Mouse (Mus musculus) retina, embryonic 14.5 days (tissue): ENCODE data around the gene Rbm24.
A peak's percentile ranks its signal among the peaks of the same experiment; 100 is the strongest.

ENCODE experiments used
- DNase-seq: peaks from one replicate; pipeline ENCODE4 v3.0.0-alpha.2; 2015; ENCODE audit warnings: low spot score

Rbm24 gene

DNA sequence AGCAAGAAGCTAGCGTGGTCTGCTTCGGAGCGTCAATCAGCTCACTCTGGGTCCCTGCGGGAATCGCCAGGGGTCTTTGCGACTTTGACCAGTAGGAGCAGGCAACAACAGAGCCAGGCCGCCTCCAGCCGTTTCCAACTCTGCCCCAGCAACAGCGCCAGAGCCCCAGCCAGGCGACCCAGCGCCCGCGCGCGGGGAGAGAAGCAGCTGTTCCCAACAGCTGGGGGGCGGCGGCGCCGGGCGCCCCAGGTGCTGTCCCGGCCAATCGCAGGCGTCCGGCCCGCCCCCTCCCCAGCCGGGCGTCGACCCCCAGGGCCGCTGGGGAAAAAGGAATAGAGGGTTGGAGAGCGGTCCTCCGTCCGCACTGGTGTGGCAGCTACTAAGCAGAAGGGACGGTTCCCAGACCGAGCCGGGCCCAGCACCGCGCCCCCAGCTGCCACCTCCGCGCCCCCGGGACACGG is at the start of gene Rbm24:
TSS of gene Rbm24 (plus strand) at position 294 of the 461 bp plus-strand sequence.
- peak; percentile 82 for DNase-seq

DNA sequence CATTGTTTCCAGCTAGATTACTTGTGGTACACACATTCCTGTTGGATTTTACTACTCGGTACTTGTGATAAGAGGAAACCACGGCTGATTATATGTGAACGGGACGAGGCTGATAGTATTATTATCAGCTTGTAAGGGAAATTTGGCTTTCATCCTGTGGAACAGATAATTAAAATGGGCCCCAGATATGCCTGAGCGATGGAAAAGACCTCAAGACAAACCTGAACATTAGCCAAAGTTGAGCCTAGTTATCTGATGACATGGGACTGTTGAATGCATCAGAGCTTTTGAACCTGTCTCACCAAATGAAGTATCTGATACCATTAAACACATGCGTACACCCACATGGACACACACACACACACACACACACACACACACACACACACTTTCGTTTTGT is 45.4 kb upstream of the Rbm24 start:
- no peak for DNase-seq

DNA sequence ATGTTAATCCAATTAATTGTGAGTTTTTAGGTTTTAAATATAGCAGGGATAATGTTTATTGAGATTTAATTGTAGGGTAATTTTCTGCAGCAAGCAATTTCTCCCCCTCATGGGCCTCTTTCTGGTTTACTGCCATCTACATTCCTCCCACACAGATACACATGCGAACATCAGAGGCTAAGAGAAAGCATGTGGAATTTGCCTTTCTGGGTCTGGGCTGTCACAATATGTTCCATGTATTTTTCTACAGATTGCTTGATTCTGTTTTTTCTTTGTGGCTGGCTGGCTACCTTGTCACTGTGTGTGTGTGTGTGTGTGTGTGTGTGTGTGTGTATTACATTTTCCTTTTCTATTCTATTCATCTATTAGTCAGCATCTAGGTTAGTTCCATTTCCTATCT is 42.9 kb upstream of the Rbm24 start:
- no peak for DNase-seq

DNA sequence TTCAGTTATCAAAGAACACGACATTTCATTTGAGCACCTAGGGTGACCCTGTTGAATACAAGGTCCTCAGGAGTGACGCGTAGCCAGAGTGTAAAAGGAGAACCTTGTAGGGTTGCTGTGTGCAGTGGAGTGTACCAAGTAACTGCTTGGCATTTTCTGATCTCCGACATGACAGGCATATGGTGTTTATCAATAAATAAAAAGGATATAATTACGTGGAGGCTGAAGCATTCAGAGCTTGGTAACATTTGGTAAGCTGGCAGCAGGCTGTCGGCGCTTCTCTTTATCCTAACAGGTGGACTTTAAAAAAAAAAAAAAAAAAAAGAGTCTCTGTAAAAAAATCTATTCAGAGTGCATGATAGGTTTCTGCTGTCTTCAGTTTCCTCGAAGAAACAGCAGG is 30.8 kb upstream of the Rbm24 start:
- DNase-seq: peak; percentile 2

DNA sequence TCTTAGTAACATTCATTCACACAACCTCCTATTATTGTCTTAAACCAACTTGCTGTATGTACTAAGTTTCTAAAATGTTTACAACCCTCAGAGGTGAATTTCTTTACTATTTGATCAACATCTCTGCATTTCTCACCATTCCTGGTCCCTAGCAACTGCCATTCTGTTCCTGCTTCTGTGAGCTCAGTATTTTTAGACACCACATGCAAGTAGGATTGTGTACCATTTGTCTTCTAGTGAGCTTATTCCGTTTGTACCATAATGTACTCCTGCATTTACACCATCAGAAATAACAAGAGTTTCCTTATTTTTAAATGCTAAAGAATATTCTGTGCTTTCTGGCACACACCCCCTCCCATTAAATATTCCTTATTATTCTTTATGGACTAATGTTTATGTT is 26.6 kb upstream of the Rbm24 start:
- DNase-seq: no peak

DNA sequence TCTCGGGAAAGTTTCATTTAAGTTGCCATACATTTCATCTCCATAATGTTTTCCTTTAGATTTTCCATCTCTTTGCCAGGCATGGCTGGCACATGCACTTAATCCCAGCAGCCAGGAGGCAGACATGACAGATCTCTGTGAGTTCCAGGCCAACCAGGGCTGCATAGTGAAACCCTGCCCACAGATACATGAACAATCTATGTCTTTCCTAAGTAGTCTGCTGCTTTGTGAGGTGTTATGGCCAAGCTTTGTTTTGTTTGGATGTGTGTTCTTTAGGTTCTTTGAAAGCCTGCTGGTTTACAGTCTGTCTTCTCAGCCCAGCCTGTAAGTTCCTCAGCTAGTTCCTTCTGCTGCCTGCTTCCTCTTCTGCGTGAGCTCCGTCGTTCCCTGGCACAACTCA is 25.3 kb upstream of the Rbm24 start:
- no peak for DNase-seq

DNA sequence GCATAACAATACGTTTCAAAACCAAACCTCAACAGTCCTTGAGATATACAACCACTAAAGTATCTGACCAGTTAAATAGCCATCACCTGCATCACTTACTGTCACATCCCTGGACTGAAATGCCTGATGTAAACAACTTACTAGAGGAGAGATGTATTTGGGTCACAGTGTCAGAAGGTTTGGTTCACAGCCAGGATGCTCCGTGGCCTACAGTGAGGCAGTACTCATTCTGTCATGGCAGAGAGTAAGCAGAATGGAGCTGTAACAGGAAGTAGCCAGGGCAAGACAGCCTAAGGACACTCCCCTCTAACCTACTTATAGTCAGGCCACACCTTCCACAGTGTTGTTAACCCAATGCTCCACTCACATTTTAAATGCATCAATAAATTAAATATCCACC is 24.3 kb upstream of the Rbm24 start:
- DNase-seq: no peak

DNA sequence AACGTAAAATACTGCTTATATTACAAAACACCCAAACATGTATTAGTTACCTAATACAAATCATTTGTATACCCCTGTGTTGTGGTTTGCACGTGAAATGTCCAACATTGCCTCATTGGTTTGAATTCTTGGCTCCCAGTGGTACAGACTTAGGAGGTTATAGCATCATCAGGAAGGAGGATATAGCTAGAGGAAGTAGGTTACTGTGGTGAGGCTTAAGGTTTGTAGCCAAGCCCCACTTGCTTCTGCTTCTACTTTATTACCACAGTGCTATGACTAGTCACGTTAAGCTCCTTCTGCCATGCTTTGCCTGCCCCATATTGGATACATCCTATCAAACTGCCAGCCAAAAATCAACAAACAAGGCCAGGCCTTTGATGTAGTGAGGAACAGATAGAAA is 21.0 kb upstream of the Rbm24 start:
- DNase-seq: no peak

DNA sequence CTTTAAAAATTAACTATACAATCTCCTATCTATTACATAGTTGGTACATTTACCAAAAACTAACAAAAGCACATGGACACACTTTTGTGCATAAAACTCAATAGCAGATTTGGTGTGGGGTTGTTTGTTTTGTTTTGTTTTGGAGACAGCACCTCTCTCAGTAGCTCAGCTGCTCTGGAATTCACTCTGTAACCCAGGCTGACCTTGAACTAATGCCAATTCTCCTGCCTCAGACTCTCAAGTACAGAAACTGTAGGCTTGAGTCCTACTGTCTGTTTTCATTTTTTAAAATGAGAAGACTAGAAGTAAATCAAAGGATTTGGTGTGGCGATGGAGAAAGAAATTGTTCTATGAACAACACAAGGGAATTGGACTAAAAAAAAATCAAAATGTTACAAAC is 11.1 kb upstream of the Rbm24 start:
- DNase-seq: no peak

DNA sequence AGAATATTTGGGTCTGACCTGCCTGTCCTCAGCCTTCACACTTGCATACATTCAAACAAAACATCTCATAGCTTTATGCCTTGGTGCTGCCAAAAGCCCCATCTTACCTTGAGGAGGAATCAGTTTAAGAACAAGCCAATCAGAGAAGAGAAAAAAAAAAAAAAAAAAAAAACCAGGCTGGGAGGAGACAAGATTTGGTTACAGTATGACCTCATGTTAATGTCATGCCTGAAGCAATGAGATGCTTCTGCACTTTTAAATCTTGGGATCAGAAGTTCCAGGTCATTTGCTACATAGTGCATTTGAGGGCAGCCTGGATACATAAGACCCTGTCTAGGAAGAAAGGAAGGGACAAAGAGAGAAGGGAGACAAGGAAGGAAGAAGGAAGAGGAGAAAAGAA is 6.0 kb upstream of the Rbm24 start:
- no peak for DNase-seq

DNA sequence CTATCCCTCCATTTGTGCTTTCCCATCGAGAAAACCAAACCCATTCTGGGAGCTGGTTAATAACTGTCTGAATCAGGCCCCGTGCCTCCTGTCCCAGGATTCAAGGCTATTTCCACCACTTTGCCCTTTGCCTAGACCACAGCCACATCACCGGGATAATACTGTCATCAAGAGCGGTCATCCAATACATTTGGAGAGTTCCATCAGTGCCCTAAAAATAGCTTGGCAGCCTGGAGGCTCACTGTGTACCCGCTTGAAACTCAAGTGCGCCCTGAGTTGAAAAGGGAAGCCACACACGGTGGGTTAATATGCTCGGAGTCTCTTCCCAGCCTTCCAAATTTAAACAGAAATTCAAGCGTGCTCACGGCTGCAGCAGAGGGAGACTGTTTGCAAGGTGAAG is 4.6 kb upstream of the Rbm24 start:
- no peak for DNase-seq

DNA sequence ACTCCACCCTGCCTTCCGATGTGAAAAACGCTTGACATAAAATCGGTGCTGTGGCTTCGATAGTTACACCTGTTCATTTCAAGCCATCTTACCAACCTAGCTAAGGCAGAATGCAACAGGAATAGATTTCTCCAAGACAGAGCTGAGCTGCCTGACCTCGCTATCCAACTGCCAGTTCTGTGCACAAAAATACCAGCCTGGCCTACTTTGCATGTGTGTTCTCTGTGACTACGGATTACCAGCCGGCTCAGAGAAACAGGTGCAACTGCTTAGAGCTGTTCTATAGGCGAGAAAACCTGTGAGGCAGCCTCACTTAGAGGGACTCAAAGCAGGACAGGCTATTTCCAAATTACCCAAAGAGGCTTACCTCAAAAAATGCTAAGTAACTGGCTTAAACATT is 4.2 kb upstream of the Rbm24 start:
- DNase-seq: no peak

DNA sequence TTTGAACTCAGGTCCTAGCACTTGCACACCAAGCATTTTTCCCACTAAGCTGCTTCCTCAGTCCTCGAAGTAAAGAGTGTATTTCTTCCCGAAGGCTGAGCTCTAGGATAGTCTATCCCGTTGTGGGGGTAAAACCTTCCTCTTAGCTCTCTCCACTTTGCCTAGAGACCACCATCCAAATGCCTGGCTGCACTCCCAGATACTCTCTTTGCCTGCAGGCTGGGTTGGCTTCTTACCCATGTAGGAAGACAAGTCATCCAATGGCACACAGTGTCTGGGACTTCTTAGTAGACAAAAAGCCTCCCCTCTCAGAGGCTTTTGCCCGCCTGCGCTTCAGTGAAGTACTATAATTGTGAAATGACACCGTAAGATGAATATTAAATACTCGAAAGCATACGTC is 2.2 kb upstream of the Rbm24 start:
- no peak for DNase-seq

DNA sequence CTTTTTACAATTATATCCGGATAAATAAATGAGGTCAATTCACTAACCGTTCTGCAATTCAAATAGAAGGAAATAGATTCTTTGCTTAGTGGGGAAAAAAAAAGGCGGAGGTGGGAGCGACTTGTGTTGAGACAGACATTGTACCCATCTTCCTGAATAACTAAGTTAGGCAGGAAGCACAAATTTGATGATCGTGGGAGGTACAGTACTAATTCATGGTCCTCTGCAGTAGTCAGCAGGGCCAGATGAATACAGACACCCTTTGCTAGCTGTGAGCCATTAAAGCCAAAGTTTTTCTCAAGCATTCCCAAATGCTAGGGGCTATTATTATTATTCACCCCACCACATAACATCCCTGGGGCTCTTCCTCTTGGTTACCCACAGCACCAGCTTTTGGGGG is 640 bp upstream of the Rbm24 start:
- no peak for DNase-seq

DNA sequence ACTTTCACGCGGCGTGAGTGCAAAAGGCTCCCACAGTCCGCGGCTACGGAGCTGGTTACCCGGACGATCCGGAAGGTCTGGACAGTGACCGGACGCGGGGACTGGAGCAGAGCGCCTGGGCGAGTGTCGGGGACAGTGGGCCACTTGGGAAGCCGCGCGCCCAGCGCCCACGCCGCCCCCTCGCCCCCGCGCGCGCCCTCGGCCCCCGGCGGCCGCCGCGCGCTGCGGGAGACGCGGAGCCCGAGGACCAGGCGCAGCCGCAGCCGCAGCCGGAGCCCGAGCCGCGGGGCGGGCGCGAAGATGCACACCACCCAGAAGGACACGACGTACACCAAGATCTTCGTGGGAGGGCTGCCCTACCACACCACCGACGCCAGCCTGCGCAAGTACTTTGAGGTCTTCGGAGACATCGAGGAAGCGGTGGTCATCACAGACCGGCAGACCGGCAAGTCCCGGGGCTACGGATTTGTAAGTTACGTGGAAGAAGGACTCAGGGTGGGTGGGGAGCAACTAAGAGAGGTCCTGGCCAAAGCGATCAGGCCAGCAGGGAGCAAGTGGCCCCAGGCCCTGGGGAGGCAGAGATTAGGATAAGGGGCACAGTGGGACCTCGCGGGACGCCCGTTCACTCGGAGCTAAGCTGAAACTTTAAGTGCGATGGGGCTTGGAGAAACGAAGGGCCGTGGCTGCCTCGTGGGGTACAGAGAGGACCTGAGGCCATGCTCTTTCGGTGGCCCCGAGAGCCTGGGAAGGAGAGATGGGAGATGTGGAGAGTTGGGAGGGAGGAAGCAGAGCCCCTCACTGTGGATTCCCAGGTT is 704 bp downstream of the Rbm24 start:
- peak; percentile 47 for DNase-seq

DNA sequence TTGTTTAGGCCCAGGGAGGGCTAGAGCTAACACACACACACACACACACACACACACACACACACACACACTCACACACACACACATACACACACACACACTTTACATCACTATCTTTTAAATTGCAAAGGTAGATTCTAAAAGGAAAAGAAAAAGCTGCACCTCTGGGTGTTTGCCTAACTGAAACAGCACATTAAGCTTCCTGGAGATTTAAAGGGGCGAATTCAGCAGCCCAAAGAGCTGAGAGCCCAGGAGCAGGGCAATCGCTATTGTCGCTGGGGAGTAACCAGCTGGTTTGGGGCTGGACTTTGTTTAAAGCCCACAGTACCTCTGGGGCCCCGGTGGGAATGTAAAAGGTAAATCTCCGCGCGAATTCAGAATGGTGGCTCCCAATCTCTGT is 1.4 kb downstream of the Rbm24 start:
- DNase-seq: peak; percentile 12

DNA sequence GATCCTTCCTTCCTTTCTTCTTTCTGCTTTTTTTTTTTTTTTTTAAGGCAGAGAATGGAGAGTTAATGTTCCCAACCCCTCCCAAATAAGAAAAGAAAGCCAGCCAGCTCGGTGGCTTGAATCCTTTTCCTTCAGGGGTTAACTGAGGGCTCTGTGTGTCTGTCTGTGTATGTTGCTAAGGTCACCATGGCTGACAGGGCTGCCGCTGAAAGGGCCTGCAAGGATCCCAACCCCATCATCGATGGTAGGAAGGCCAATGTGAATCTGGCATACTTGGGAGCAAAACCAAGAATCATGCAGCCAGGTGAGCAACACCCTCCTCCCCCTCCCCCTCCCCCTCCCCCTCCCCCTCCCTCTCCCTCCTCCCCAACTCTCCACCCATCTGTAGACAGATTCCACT is 1.9 kb downstream of the Rbm24 start:
- no peak for DNase-seq

DNA sequence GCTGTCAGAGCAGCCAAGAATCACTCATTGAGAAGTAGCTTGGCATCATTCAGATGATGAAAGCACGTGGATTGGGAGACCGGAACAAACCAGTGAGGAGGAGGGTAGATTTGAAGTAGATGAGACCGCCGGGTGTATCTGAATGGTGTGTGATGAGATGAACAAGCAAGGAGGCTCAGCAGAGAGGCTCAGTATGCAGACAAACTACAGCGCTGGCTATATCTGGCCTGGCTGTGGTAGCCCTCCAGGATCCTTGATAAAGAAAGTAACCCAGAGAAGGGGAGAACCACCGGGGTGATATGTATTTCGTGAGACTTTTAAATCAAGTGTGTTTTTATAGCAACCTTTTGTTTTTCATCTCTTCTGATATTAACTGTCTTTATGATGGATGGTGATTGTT is 5.6 kb downstream of the Rbm24 start:
- DNase-seq: no peak

DNA sequence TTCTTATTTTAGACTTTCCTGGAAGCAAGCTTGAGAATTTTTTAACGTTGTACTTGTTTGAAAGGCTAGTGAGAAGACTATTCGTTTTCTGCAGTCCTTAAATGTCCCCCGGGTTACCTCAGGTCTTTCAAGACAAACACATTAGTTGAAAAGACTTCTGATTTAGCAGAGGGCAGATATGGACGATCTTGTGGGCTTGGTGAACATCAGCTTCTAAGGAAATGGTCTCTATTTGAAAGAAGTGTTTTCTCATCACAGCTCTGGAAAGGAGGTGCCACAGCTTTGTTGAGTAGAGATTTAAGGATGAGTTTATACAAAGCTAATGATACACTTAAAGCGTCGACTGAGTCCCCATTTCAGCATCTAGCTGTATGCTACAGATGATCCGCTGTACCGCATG is 6.1 kb downstream of the Rbm24 start:
- DNase-seq: no peak

DNA sequence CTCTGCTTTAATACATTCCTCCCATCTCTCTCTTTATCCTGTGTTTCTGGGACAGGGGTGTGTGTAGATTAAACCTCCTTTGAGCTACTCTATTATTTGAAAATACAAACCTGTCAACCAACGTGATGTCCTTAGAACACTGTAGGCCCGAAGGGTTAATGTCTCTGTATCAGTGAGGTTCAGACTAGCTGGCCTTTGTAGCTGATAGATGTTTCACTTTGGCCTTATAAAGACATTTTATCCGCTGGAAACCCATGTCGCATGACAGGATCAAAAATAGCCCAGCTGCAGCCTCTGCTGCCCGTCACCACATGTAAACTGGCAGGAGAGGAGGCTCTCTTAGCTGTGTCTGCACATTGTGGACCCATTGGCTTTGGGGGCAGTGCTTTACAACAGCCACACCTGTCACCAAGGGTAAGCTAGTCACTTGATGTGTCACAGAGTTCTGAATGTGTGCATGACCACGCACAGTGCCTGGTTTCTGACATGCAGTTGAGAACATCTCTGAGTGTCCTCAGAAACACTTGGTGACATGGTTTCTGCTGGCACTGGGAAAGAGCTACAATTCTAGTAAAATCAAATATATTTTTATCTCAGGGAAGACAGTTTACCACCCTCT is 8.5 kb downstream of the Rbm24 start:
- no peak for DNase-seq

DNA sequence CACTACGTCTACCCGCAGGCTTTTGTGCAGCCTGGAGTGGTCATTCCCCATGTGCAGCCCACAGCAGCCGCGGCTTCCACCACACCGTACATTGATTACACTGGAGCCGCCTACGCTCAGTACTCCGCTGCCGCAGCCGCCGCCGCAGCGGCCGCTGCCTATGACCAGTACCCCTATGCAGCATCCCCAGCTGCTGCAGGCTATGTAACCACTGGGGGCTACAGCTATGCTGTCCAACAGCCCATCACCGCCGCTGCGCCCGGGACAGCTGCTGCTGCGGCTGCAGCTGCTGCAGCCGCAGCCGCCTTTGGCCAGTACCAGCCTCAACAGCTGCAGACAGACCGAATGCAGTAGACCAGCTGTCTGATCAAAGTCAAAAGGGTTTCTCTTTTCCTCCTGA is 10.7 kb downstream of the Rbm24 start:
- no peak for DNase-seq

DNA sequence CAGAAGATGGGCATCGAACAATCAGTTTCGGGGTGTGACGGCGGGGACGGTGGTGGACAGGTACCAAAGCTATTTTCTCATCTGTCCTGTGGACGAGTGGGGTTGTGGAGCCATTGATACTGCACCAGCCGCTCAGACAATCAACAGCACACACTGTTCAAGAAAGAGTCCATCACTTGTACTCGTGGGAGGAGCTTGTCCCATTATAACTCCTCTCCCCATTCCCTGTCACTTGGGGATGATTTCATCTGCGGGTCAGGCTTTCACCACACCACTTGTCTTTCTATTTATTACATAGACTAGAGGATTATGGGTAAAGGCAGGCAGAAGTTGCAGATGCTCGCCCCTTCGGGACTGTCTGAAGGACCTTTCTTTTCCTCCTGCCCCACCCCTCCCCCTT is 11.6 kb downstream of the Rbm24 start:
- DNase-seq: no peak

DNA sequence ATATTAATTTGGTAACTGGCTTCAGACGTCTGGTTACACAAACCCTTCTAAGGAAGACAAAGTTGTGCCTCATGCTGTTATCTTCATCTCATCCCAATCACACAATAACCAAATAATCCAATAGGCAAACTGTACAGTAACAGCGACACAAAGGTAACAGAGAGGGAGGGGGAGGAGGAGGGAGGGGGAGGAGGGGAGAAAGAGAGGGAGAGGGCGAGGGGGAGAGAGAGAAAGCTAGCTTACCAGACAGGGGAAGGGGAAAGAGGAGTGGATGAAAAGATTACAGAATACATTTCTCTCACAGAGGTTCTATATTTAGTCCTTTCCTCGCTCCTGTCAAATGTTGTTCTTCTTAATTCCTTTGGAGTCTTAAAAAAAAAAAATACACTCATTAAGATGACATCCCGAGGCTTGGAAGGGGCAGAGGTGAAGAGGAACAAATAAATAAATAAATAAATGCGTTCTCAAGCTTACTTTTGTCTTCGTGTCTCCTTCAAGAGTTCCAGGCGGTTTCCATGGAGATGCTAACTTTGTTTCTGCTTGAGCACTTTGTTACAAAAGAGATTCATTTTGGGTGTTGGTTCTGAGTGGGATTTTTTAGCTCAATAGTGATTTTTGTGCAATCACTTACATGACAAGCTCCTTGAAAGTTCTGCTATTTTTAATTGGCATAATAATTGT is 15.8 kb downstream of the Rbm24 start:
- peak; percentile 22 for DNase-seq
